7 mouse cellular contexts compared by ENCODE assay signal in the genomic region with DNA sequence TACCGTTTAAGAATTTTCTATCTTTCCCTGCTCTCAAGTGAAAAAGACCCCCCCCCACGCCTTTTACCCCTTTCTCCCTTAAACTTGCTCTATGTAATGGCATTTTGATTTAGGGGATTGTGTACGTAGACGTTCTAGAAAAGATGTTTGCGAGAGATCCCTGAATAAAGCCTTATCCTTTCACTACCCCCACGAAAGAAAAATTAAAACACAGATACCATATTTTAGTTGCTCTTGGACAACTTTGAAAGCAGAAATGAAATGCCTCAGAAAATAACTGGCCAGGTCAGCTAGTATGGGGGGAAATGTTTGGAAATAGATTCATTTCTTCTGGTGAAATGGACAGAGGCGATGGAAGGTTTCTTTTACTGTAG. TPM values are rescaled to one million over a fixed set of nuclear protein-coding genes. Genes with fewer than 3 reads are reported as not detected.
A peak's percentile ranks its signal among the peaks of the same experiment; 100 is the strongest.
DNase-seq lines count a peak whose midpoint lies in the region; ATAC-seq and TF ChIP-seq lines count a peak whose summit lies in the region.

No protein-coding gene starts in this region.

- no peaks in the 10 kb centered on the region for H3K9me3 ChIP-seq in lung, embryonic 15.5 days
- H3K9me3 ChIP-seq in limb, embryonic 10.5 days (replicated peaks) = no peaks in the 10 kb centered on the region

- peak overlapping the region; percentile 73 for H3K4me3 ChIP-seq in lung, embryonic 15.5 days
- peak overlapping the region; percentile 58 for H3K4me3 ChIP-seq in embryonic fibroblast, embryonic 13.5 days (ENCODE audit: insufficient read depth, low read length)
- H3K4me3 ChIP-seq in limb, embryonic 10.5 days = peak overlapping the region; percentile 100
- H3K4me3 ChIP-seq in olfactory bulb, adult 2 months (ENCODE audit: insufficient read depth, low read depth, low read length) = peak overlapping the region; percentile 81

- peaks cover 18% of the 10 kb centered on the region for H3K4me1 ChIP-seq in lung, embryonic 15.5 days
- no peaks in the 10 kb centered on the region; the same call in none of the 2 replicates for H3K4me1 ChIP-seq in embryonic fibroblast, embryonic 13.5 days (ENCODE audit: control insufficient read depth, insufficient read depth, low read length)
- peaks cover 23% of the 10 kb centered on the region for H3K4me1 ChIP-seq in limb, embryonic 10.5 days
- peaks cover 6% of the 10 kb centered on the region; the same call in 1 of the 2 replicates for H3K4me1 ChIP-seq in olfactory bulb, adult 2 months (ENCODE audit: control insufficient read depth, insufficient read depth, low read length)

- no peaks in the 10 kb centered on the region for H3K27me3 ChIP-seq in lung, embryonic 15.5 days
- no peaks in the 10 kb centered on the region for H3K27me3 ChIP-seq in limb, embryonic 10.5 days (ENCODE audit: low read depth, poor library complexity, severe bottlenecking)

- no peak for DNase-seq in lung, postnatal 25 days (ENCODE audit: low spot score)
- no peak for DNase-seq in limb, embryonic 10.5 days (ENCODE audit: low spot score)
- DNase-seq in layer of hippocampus, adult 11-12 months (ENCODE audit: low spot score) = no peak
- no peak for DNase-seq in thymus, postnatal 25 days

- TF ChIP-seq CTCF in embryonic fibroblast, embryonic 13.5 days (IDR thresholded peaks at IDR 0.05; ENCODE audit: borderline replicate concordance, insufficient read depth, low read length) = no peak
- no peak for TF ChIP-seq CTCF in olfactory bulb, adult 2 months (IDR thresholded peaks at IDR 0.05; ENCODE audit: insufficient read depth, low read depth, low read length)

- no peak for TF ChIP-seq POLR2A in embryonic fibroblast, embryonic 13.5 days (IDR thresholded peaks at IDR 0.05; ENCODE audit: low read depth, low read length)
- no peak for TF ChIP-seq POLR2A in olfactory bulb, adult 2 months (IDR thresholded peaks at IDR 0.05; ENCODE audit: insufficient read depth, low read depth, low read length)

- WGBS in lung, embryonic 15.5 days = 9% methylated on average over 7 of the region's 7 CpGs
- WGBS in limb, embryonic 10.5 days = 12% methylated on average over 7 of the region's 7 CpGs
- 8% methylated on average over 7 of the region's 7 CpGs for WGBS in olfactory bulb, adult 2 months

- H3K9ac ChIP-seq in lung, embryonic 15.5 days = peak overlapping the region; percentile 95

- peak overlapping the region; percentile 55 for H3K4me2 ChIP-seq in lung, embryonic 15.5 days

- no peaks in the 10 kb centered on the region for H3K36me3 ChIP-seq in lung, embryonic 15.5 days
- no peaks in the 10 kb centered on the region for H3K36me3 ChIP-seq in limb, embryonic 10.5 days

- no peak for ATAC-seq in lung, embryonic 15.5 days (ENCODE audit: borderline replicate concordance, extremely low read depth, low FRiP score, low TSS enrichment)

- H3K27ac ChIP-seq in lung, embryonic 15.5 days = no peak overlapping the region
- H3K27ac ChIP-seq in embryonic fibroblast, embryonic 13.5 days (ENCODE audit: insufficient read depth, low read length) = no peak overlapping the region; the same call in 1 of the 2 replicates
- H3K27ac ChIP-seq in limb, embryonic 10.5 days = peak overlapping the region; percentile 99
- H3K27ac ChIP-seq in olfactory bulb, adult 2 months (ENCODE audit: insufficient read depth, low read depth, low read length) = no peak overlapping the region

RNA-seq across cellular contexts. Expression of gene Kdm5b, which starts 1.8 kb away (rescaled TPM):
- polyA plus RNA-seq in lung, embryonic 15.5 days (2015; fragmentation: Nextera tagmentation; extraction: Ambion mirVana) = 50.0 and 50.5 TPM in 2 replicates
- 69.1 and 71.7 TPM in 2 replicates for polyA plus RNA-seq in embryonic fibroblast, embryonic 13.5 days (2011; ENCODE audit: insufficient read length, low read depth, missing spikeins)
- polyA plus RNA-seq in limb, embryonic 10.5 days (2016; fragmentation: Nextera tagmentation; extraction: Ambion mirVana) = 67.1 and 81.9 TPM in 2 replicates
- 557 TPM in 1 of 2 replicates, not detected in the other for polyA plus RNA-seq in olfactory bulb, adult 2 months (2012; ENCODE audit: insufficient read depth, insufficient read length, low replicate concordance, missing spikeins)

RNA-seq across cellular contexts. Expression of gene Mgat4e, which starts 12.3 kb away (rescaled TPM):
- not detected in 2 replicates for polyA plus RNA-seq in lung, embryonic 15.5 days (2015; fragmentation: Nextera tagmentation; extraction: Ambion mirVana)
- polyA plus RNA-seq in embryonic fibroblast, embryonic 13.5 days (2011; ENCODE audit: insufficient read length, low read depth, missing spikeins) = not detected in 2 replicates
- polyA plus RNA-seq in limb, embryonic 10.5 days (2016; fragmentation: Nextera tagmentation; extraction: Ambion mirVana) = not detected in 2 replicates
- not detected in 2 replicates for polyA plus RNA-seq in olfactory bulb, adult 2 months (2012; ENCODE audit: insufficient read depth, insufficient read length, low replicate concordance, missing spikeins)
